Mouse (Mus musculus) small intestine, adult 2 months (tissue): ENCODE data around the gene Bhlhe23.

Experiments
- CTCF ChIP-seq: fragments of 200-500 bp; IDR thresholded peaks from 2 replicates; pipeline ENCODE4 v1.5.1; 2012; ENCODE audit warnings: low read depth, mild to moderate bottlenecking, control low read depth, inconsistent platforms, low read length, moderate library complexity, mixed read lengths; ENCODE audit not compliant: insufficient replicate concordance, insufficient read length; ENCODE audit errors: extremely low read depth
- POLR2A ChIP-seq: fragments of 200-500 bp; IDR thresholded peaks from 2 replicates; pipeline ENCODE4 v1.6.1; 2012; ENCODE audit warnings: low read depth, mild to moderate bottlenecking, control low read depth, inconsistent platforms, low read length, moderate library complexity

DNA sequence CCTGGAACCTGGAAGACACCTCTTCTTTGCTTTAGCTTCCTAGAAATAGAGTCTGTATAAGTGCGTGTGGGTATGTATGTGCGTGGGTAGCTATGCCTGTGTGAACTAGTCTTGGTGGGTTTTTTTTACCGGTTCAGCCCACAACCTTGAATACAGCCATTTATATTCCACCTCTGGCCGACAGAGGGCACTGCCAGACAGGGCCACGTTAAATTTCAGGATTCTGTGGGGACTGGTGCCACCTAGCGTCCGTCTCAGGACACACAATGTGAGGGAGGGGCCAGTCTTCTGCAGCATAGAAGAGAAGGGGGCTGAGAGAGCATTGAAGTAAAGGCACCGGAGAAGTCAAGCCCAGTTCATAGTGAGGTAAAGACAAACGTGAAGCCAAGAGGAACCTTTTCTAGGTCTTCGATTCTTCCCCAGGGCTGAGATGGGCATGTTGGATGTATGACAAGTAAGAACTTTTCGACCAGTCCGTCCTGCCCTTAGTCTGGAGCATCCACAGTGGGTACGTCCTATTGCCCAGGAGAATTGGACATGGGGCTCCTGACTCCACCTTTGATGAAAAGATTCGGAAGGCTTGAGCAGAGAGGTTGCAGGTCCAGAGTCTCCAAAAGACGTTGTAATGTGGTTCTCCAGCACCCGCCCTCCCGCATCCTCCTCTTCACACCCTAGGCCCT lies 31.3 kb downstream of the Bhlhe23 start:
- no peak for TF ChIP-seq POLR2A
- peak; percentile 100 for TF ChIP-seq CTCF
